Mouse (Mus musculus) left cerebral cortex, adult 18-20 months (tissue): ENCODE measurements at regions not wholly inside any gene's neighbourhood (a gene's known extent, or its start where the extent isn't known, plus 50 kb on each side); places are given as distances from the start of the nearest gene placed in this dataset.
"Not testable (repeated sequence)": the region's sequence is repeated elsewhere in the genome, so short reads cannot be mapped to it uniquely, and the experiment has no call there.

Experiments used
- DNase-seq, 2 experiments: peaks; one replicate each; pipeline ENCODE4 v3.0.0; 2021 to 2022; ENCODE audit warnings: low spot score in 2 of 2, mixed read lengths in 1 of 2

DNA sequence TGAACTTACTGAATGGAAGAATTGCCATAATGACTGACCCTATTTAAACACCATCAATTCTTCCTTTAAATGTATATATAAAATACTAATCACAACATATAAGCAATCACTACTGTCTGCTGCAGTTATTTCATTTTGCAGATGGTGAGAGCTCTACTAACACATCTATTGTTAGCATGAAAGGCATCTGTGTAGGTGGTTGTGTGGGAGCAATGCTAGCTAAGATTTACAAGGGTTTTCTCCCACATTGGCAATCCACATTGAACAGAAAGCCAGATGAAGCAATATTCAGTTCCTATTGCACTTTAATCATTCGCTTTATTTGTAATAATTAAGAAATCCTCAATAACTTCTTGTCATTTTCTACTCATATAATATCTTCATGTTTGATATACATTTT is 503.4 kb downstream of the Pet2 start:
- peak in 1 of 2 experiments; percentile 4 for DNase-seq

DNA sequence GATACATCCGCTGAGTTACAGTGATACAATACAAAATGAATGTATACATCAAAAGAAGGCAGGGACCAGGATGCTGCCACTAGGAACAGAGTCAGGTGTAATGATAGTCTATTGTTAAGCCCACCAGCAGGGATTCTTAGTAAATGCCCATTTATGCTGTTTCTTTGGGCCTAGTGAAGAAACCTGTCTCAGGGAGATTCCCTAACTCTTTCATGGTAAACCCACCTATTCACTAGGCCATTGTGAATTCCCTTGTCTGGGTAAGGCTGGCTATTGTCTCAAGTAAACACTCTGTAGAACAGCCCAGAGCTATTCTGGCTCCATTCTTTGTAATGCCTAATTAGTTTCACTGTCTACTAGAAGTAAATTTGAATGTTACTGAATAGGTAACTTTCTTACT is 536.2 kb downstream of the Pet2 start:
- not testable (repeated sequence) for DNase-seq
